Mouse (Mus musculus): ENCODE data around the gene Exog. TPM values are rescaled to one million over a fixed set of nuclear protein-coding genes. Genes with fewer than 3 reads are reported as not detected.
A peak's percentile ranks its signal among the peaks of the same experiment; 100 is the strongest.

Exog gene
- polyA plus RNA-seq, 1 experiment from 2014 or later: 6.9 TPM

DNA sequence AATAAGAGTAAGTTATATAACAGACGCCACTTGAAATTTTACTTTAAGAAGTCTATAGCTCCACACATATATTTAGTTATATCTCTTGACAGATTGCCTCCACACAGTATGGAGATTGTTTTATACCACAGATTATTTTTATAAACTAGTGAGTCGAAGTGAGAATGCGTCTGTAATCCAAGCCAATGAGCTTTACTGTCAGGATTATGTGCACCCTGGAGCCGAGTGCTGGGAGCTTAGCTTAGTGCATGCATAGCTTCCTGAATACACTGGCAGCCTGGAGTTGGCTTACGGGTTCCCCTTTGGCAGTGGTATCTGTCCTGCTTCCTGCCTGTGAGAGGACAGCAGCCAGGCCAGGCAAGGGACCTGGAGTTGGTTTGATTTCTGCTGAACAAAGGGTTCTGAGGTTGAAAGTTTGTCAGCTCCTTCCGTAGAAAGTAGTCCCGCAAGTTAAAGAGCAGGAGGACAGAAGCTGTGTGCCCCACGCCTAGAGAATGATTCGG lies 6.2 kb upstream of the Exog start:
- H3K4me2 ChIP-seq (replicated peaks; ENCODE audit: low read depth, low read length): no peak overlapping the region
- no peaks in the 10 kb centered on the region for H3K27me3 ChIP-seq (replicated peaks; ENCODE audit: insufficient read depth, low read length)
- H3K27ac ChIP-seq (ENCODE audit: low read length): no peak overlapping the region
- no peak for TF ChIP-seq EP300 (IDR thresholded peaks at IDR 0.05)
- TF ChIP-seq CTCF (IDR thresholded peaks at IDR 0.05): no peak
- 88% methylated on average over 9 of the region's 9 CpGs for WGBS
- H3K4me1 ChIP-seq (ENCODE audit: insufficient read depth, low read depth, low read length): no peaks in the 10 kb centered on the region
- no peak overlapping the region for H3K9ac ChIP-seq (replicated peaks; ENCODE audit: low read depth)
- no peaks in the 10 kb centered on the region for H3K9me3 ChIP-seq (ENCODE audit: low read length)
- ATAC-seq (no peak), DNase-seq (ENCODE audit: low spot score) (no peak)
- H3K4me3 ChIP-seq (ENCODE audit: low read depth, low read length): no peak overlapping the region
- 0 out of 2 replicates have a peak, but pooled peaks cover 6% of the 10 kb centered on the region for H3K36me3 ChIP-seq (ENCODE audit: insufficient read depth, low read length)

DNA sequence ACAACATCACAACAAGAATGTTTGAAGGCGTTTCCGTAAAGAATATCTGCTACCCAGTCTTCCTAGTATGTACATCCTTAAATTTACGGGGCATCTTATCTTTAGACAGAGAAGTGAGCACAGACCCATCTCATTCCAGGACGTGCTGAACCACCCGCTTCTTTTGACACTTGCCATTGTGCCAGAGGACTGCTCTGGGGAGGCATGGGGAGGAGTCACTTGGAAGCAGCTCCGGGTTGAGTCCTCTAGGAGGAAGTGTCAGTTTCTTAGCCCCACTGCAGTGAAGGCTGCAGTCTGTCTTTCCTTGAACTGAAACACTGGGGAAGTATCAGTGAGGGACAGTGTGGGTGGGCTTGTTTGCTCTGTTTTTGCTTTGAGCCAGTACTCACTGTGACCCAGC lies 994 bp downstream of the Exog start:
- DNase-seq (ENCODE audit: low spot score) (peak; percentile 42), ATAC-seq (no peak)
- no peak for TF ChIP-seq CTCF (IDR thresholded peaks at IDR 0.05)
- no peak for TF ChIP-seq EP300 (IDR thresholded peaks at IDR 0.05)
- Histone ChIP-seq H3K36me3 (ENCODE audit: insufficient read depth, low read length) (peaks cover 9% of the 10 kb centered on the region; the same call in 1 of the 2 replicates), H3K9me3 (ENCODE audit: low read length) (no peaks in the 10 kb centered on the region), H3K27ac (ENCODE audit: low read length) (peak overlapping the region; percentile 82), H3K4me2 (replicated peaks; ENCODE audit: low read depth, low read length) (peak overlapping the region; percentile 91), H3K27me3 (replicated peaks; ENCODE audit: insufficient read depth, low read length) (no peaks in the 10 kb centered on the region), H3K4me1 (ENCODE audit: insufficient read depth, low read depth, low read length) (peaks cover 3% of the 10 kb centered on the region; the same call in 1 of the 2 replicates), H3K4me3 (ENCODE audit: low read depth, low read length) (peak overlapping the region; percentile 80), H3K9ac (replicated peaks; ENCODE audit: low read depth) (peak overlapping the region; percentile 57; the same call in 1 of the 2 replicates)
- WGBS: 18% methylated on average over 6 of the region's 6 CpGs

DNA sequence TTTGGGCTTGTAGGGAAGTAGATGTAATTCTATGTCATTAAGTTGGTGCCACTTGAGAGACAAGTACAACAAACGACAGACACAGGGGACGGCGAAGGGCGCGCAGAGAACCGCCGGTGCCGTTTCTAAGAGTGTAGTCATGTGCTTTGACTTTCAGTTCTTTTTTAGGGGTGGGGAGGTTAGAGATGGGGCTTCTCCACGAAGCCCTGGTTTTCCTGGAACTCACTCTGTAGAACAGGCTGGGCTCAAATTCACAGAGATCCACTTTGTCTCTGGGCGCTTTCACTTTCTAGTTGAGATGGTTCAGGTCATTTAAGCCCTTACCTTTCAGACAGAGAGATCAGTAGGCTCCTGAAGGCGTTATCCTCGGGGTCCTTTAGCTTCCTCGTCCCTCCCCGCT lies 11.2 kb downstream of the Exog start:
- Histone ChIP-seq H3K9ac (replicated peaks; ENCODE audit: low read depth) (no peak overlapping the region), H3K4me1 (ENCODE audit: insufficient read depth, low read depth, low read length) (no peaks in the 10 kb centered on the region), H3K4me2 (replicated peaks; ENCODE audit: low read depth, low read length) (no peak overlapping the region), H3K9me3 (ENCODE audit: low read length) (no peaks in the 10 kb centered on the region), H3K27me3 (replicated peaks; ENCODE audit: insufficient read depth, low read length) (no peaks in the 10 kb centered on the region), H3K4me3 (ENCODE audit: low read depth, low read length) (no peak overlapping the region), H3K36me3 (ENCODE audit: insufficient read depth, low read length) (peaks cover 3% of the 10 kb centered on the region), H3K27ac (ENCODE audit: low read length) (no peak overlapping the region)
- TF ChIP-seq EP300 (IDR thresholded peaks at IDR 0.05) (no peak), CTCF (IDR thresholded peaks at IDR 0.05) (no peak)
- DNase-seq (ENCODE audit: low spot score) (no peak), ATAC-seq (no peak)
- WGBS: 71% methylated on average over 14 of the region's 14 CpGs

DNA sequence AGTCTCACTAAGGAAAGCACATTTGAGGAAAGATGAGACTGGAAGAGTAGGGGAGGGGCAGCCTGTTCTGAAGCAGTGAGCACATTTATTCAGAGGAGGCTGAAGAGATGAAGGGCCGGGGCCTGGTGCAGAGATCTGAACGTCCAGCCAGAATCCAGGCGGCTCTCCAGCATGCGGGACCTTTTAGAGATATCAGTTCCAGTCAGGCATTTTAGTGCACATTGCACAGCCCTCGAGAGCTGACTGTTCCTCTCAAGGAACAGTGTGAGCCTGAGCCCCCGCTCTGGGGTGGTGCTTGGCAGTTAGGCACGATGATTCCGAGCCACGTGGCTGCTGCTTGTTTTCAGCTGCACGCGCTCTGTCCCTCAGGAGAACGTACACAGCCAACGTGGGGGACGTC lies 12.4 kb downstream of the Exog start:
- no peaks in the 10 kb centered on the region for H3K27me3 ChIP-seq (replicated peaks; ENCODE audit: insufficient read depth, low read length)
- peaks cover 1% of the 10 kb centered on the region for H3K36me3 ChIP-seq (ENCODE audit: insufficient read depth, low read length)
- DNase-seq (ENCODE audit: low spot score) (no peak), ATAC-seq (no peak)
- no peak overlapping the region for H3K4me2 ChIP-seq (replicated peaks; ENCODE audit: low read depth, low read length)
- H3K4me1 ChIP-seq (ENCODE audit: insufficient read depth, low read depth, low read length): no peaks in the 10 kb centered on the region
- no peaks in the 10 kb centered on the region for H3K9me3 ChIP-seq (ENCODE audit: low read length)
- H3K4me3 ChIP-seq (ENCODE audit: low read depth, low read length): no peak overlapping the region
- WGBS: 81% methylated on average over 14 of the region's 14 CpGs
- TF ChIP-seq EP300 (IDR thresholded peaks at IDR 0.05) (no peak), CTCF (IDR thresholded peaks at IDR 0.05) (no peak)
- H3K27ac ChIP-seq (ENCODE audit: low read length): no peak overlapping the region
- H3K9ac ChIP-seq (replicated peaks; ENCODE audit: low read depth): no peak overlapping the region

DNA sequence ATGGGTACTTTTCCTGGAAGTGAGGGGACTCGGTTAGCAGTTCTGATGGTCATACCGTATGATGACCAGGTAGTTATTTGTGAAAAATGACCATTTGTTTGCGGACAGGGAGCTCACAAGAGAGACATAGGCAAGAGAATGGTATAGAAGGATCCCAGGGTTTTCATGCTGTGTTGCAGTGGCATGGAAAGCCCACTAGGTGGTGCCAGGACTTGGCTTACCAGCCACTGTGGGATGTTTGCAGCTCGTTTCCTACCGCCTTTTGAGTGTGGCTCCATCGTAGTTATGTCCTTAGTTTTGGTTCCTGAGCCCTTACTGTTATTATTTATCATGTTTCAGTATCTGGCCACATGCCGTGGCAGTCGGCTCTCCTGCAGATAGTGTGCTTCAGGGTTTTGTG lies 15.7 kb downstream of the Exog start:
- peaks cover 14% of the 10 kb centered on the region for H3K36me3 ChIP-seq (ENCODE audit: insufficient read depth, low read length)
- no peak overlapping the region for H3K9ac ChIP-seq (replicated peaks; ENCODE audit: low read depth)
- H3K27me3 ChIP-seq (replicated peaks; ENCODE audit: insufficient read depth, low read length): no peaks in the 10 kb centered on the region
- ATAC-seq (peak; percentile 49), DNase-seq (ENCODE audit: low spot score) (peak; percentile 66)
- H3K9me3 ChIP-seq (ENCODE audit: low read length): no peaks in the 10 kb centered on the region
- no peak overlapping the region for H3K4me3 ChIP-seq (ENCODE audit: low read depth, low read length)
- H3K27ac ChIP-seq (ENCODE audit: low read length): no peak overlapping the region
- no peak overlapping the region for H3K4me2 ChIP-seq (replicated peaks; ENCODE audit: low read depth, low read length)
- WGBS: 39% methylated on average over 8 of the region's 8 CpGs
- peak; percentile 96 for TF ChIP-seq CTCF (IDR thresholded peaks at IDR 0.05)
- TF ChIP-seq EP300 (IDR thresholded peaks at IDR 0.05): no peak
- H3K4me1 ChIP-seq (ENCODE audit: insufficient read depth, low read depth, low read length): no peaks in the 10 kb centered on the region

DNA sequence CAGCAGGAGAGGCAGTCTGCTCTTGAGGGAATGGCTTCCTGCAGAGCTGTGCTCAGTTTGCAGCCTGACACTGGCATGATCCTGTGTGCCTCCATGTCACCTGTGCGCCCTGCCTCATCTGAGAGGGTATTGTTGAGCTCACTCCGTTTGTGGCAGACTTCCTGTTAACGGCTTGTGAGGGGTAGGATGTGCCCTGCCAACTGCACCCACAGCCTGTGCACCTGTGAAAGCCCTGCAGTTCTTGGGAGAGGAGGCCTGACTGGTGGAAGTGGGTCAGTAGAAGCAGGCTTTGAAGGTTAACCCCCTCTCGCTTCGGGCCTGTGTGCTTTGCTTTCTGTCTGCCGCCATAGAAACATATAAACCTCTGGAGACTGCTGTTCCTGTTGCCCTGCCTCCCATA lies 20.3 kb downstream of the Exog start:
- Histone ChIP-seq H3K9me3 (ENCODE audit: low read length) (no peaks in the 10 kb centered on the region), H3K9ac (replicated peaks; ENCODE audit: low read depth) (no peak overlapping the region), H3K4me3 (ENCODE audit: low read depth, low read length) (no peak overlapping the region), H3K4me1 (ENCODE audit: insufficient read depth, low read depth, low read length) (no peaks in the 10 kb centered on the region), H3K27me3 (replicated peaks; ENCODE audit: insufficient read depth, low read length) (no peaks in the 10 kb centered on the region), H3K36me3 (ENCODE audit: insufficient read depth, low read length) (peaks cover 14% of the 10 kb centered on the region), H3K4me2 (replicated peaks; ENCODE audit: low read depth, low read length) (no peak overlapping the region), H3K27ac (ENCODE audit: low read length) (no peak overlapping the region)
- no peak for TF ChIP-seq CTCF (IDR thresholded peaks at IDR 0.05)
- TF ChIP-seq EP300 (IDR thresholded peaks at IDR 0.05): no peak
- WGBS: 89% methylated on average over 6 of the region's 6 CpGs
- no peak for DNase-seq (ENCODE audit: low spot score)
- no peak for ATAC-seq

DNA sequence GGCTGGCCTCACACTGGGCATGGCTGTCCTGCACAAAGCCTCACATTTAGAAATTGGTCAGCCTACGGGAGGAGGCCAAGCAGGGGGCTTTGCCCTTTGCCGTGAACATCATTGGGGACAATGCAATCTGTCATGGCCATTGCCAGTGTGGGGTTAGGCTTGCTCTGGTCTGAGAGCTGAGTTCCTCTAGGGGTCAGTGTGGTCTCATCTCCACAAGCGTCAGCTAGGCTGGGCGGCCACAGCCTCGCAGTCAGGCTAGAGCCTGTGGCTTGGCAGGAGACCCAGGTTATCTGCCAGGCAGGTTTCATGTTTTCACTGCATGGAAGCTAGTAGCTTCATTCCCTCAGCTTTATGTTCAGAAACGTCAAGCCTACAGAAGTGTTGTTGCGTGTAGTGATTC lies 20.9 kb downstream of the Exog start:
- peak; percentile 42 for DNase-seq (ENCODE audit: low spot score)

More for the DNA sequence above, 20.9 kb downstream of the Exog start:
- Histone ChIP-seq H3K4me1 (ENCODE audit: insufficient read depth, low read depth, low read length) (no peaks in the 10 kb centered on the region), H3K36me3 (ENCODE audit: insufficient read depth, low read length) (peaks cover 14% of the 10 kb centered on the region), H3K4me2 (replicated peaks; ENCODE audit: low read depth, low read length) (no peak overlapping the region), H3K9ac (replicated peaks; ENCODE audit: low read depth) (no peak overlapping the region), H3K4me3 (ENCODE audit: low read depth, low read length) (no peak overlapping the region), H3K27ac (ENCODE audit: low read length) (no peak overlapping the region), H3K9me3 (ENCODE audit: low read length) (no peaks in the 10 kb centered on the region), H3K27me3 (replicated peaks; ENCODE audit: insufficient read depth, low read length) (no peaks in the 10 kb centered on the region)
- peak; percentile 35; the same call in 1 of the 2 replicates for ATAC-seq
- peak; percentile 65 for TF ChIP-seq CTCF (IDR thresholded peaks at IDR 0.05)
- TF ChIP-seq EP300 (IDR thresholded peaks at IDR 0.05): no peak
- 61% methylated on average over 7 of the region's 7 CpGs for WGBS
